Mouse (Mus musculus) ES-E14 (cell line): ENCODE measurements around the gene Lrba.

ENCODE experiments used
- HCFC1 ChIP-seq: IDR thresholded peaks from 2 replicates; pipeline ENCODE4 v1.6.1; 2012; ENCODE audit warnings: low read length, inconsistent platforms, borderline replicate concordance; ENCODE audit not compliant: insufficient read depth
- ZC3H11A ChIP-seq: IDR thresholded peaks from 2 replicates; pipeline ENCODE4 v1.6.1; 2012; ENCODE audit warnings: low read depth, mild to moderate bottlenecking, inconsistent platforms, low read length, borderline replicate concordance
- ZNF384 ChIP-seq: IDR thresholded peaks from 2 replicates; pipeline ENCODE4 v1.6.1; 2012; ENCODE audit warnings: low read depth, low read length, inconsistent platforms

GRCm38 (mm10) chr3:86793720-86794191, 569.3 kb downstream of the Lrba start:
- TF ChIP-seq ZNF384, result no peak
- TF ChIP-seq HCFC1, result no peak
- TF ChIP-seq ZC3H11A, result no peak
